Mouse (Mus musculus) MEL (cell line): ENCODE data around the gene 1700001P01Rik.

Source experiments
- CTCF ChIP-seq, 3 experiments: IDR thresholded peaks in 2 of 3; conservative IDR thresholded peaks in 1 of 3; 2 replicates each; pipeline ENCODE4 v1.5.1; 2011 to 2012; ENCODE audit warnings: low read length in 3 of 3, low read depth in 2 of 3, mild to moderate bottlenecking in 2 of 3, improper control_type of control experiment in 1 of 3, inconsistent platforms in 1 of 3, mixed read lengths in 1 of 3, moderate library complexity in 1 of 3; ENCODE audit not compliant: control insufficient read depth in 1 of 3, insufficient read depth in 1 of 3, poor library complexity in 1 of 3, severe bottlenecking in 1 of 3
- MEF2A ChIP-seq: IDR thresholded peaks from 2 replicates; pipeline ENCODE4 v1.6.1; 2014; ENCODE audit warnings: low read depth, mild to moderate bottlenecking, inconsistent platforms, low read length, improper control_type of control experiment; ENCODE audit not compliant: poor library complexity, insufficient replicate concordance, severe bottlenecking; ENCODE audit errors: extremely low read depth
- POLR2A ChIP-seq, 2 experiments: IDR thresholded peaks; 2 replicates each; pipeline ENCODE4 v1.6.1; 2011 to 2012; ENCODE audit warnings: low read length in 2 of 2, mild to moderate bottlenecking in 2 of 2, control low read depth in 1 of 2, improper control_type of control experiment in 1 of 2, low read depth in 1 of 2, moderate library complexity in 1 of 2; ENCODE audit not compliant: control insufficient read depth in 1 of 2, insufficient read depth in 1 of 2, poor library complexity in 1 of 2
- POLR2AphosphoS2 ChIP-seq: IDR thresholded peaks from 2 replicates; pipeline ENCODE4 v1.6.1; 2011; ENCODE audit warnings: low read length, improper control_type of control experiment
- RAD21 ChIP-seq: IDR thresholded peaks from 2 replicates; pipeline ENCODE4 v1.6.1; 2011; ENCODE audit warnings: mild to moderate bottlenecking, low read depth, low read length, improper control_type of control experiment

DNA sequence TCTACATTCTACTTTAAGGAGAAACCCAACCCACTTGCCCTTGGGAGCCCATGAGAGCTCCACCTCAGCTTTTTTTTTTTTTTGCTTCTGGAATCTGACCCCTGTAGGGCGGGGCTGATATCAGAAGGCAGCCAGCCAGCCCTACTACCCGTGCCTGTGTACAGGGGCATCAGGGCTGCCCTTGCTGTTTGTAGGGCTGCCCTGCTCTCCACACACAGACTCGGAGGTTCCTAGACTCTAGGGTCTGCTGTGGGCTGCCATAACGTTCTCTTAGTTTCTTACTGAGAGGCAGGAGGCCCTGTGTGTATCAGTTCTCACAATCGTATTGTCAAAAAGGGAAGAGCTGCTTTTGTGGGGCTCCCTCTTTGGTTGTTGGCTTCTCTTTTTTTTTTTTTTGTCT is 41.7 kb upstream of the 1700001P01Rik start:
- TF ChIP-seq RAD21 (no peak), POLR2A (IDR thresholded peaks at IDR 0.05; ENCODE audit: control insufficient read depth in 1 of 2, insufficient read depth in 1 of 2, low read depth in 1 of 2, low read length in 2 of 2, poor library complexity in 1 of 2) (no peak), MEF2A (no peak), POLR2AphosphoS2 (no peak), CTCF (IDR thresholded peaks at IDR 0.05 in 2 of 3, conservative IDR thresholded peaks at IDR 0.05 in 1 of 3; ENCODE audit: control insufficient read depth in 1 of 3, insufficient read depth in 1 of 3, low read depth in 2 of 3, low read length in 3 of 3, poor library complexity in 1 of 3, severe bottlenecking in 1 of 3) (no peak)
